Mouse (Mus musculus): ENCODE results near the gene Syngr3. TPM values are rescaled to one million over a fixed set of nuclear protein-coding genes. Genes with fewer than 3 reads are reported as not detected.
A peak's percentile ranks its signal among the peaks of the same experiment; 100 is the strongest.

Syngr3 gene
- polyA plus RNA-seq, 1 experiment from 2014 or later, result 240 TPM

- H3K9ac ChIP-seq, result peak overlapping the region; percentile 85; the same call in 1 of the 2 replicates
- 0 out of 2 replicates have a peak, but pooled peaks cover 3% of the 10 kb centered on the region for H3K27me3 ChIP-seq (replicated peaks)
- H3K4me2 ChIP-seq, result peak overlapping the region; percentile 93
- no peak overlapping the region for H3K27ac ChIP-seq
- 75% methylated on average over 10 of the region's 10 CpGs for WGBS
- ATAC-seq (replicated peaks), result no peak
- peak overlapping the region; percentile 81 for H3K4me3 ChIP-seq
- H3K36me3 ChIP-seq (replicated peaks), result no peaks in the 10 kb centered on the region
- H3K9me3 ChIP-seq, result no peaks in the 10 kb centered on the region
- peaks cover 17% of the 10 kb centered on the region for H3K4me1 ChIP-seq
These were observed 40.9 kb downstream of the Syngr3 start for GRCm38 (mm10) chr17:24648731-24649377.

GRCm38 (mm10) chr17:24647493-24647892, 42.3 kb downstream of the Syngr3 start:
- no peak overlapping the region for H3K9ac ChIP-seq

GRCm38 (mm10) chr17:24646381-24646780, 43.4 kb downstream of the Syngr3 start:
- no peak overlapping the region for H3K4me3 ChIP-seq
- H3K9ac ChIP-seq, result no peak overlapping the region
- no peaks in the 10 kb centered on the region for H3K9me3 ChIP-seq
- H3K4me1 ChIP-seq, result peaks cover 15% of the 10 kb centered on the region
- 90% methylated on average over 4 of the region's 4 CpGs for WGBS
- ATAC-seq (replicated peaks), result no peak
- H3K36me3 ChIP-seq (replicated peaks), result no peaks in the 10 kb centered on the region
- 0 out of 2 replicates have a peak, but pooled peaks cover 3% of the 10 kb centered on the region for H3K27me3 ChIP-seq (replicated peaks)
- H3K27ac ChIP-seq, result no peak overlapping the region
- H3K4me2 ChIP-seq, result no peak overlapping the region

More at GRCm38 (mm10) chr17:24647493-24647892, 42.3 kb downstream of the Syngr3 start:
- Histone ChIP-seq H3K27me3 (replicated peaks) (0 out of 2 replicates have a peak, but pooled peaks cover 3% of the 10 kb centered on the region), H3K9me3 (no peaks in the 10 kb centered on the region), H3K27ac (no peak overlapping the region), H3K4me1 (peaks cover 15% of the 10 kb centered on the region), H3K36me3 (replicated peaks) (no peaks in the 10 kb centered on the region), H3K4me2 (no peak overlapping the region), H3K4me3 (no peak overlapping the region)
- ATAC-seq (replicated peaks), result no peak
- 75% methylated on average over 11 of the region's 11 CpGs for WGBS

GRCm38 (mm10) chr17:24645916-24646315, 43.8 kb downstream of the Syngr3 start:
- no peak for ATAC-seq (replicated peaks)
- H3K4me1 ChIP-seq, result peaks cover 15% of the 10 kb centered on the region
- no peak overlapping the region for H3K9ac ChIP-seq
- 81% methylated on average over 3 of the region's 3 CpGs for WGBS
- no peaks in the 10 kb centered on the region for H3K27me3 ChIP-seq (replicated peaks)
- no peaks in the 10 kb centered on the region for H3K36me3 ChIP-seq (replicated peaks)
- H3K9me3 ChIP-seq, result no peaks in the 10 kb centered on the region
- no peak overlapping the region; the same call in 1 of the 2 replicates for H3K27ac ChIP-seq
- no peak overlapping the region for H3K4me3 ChIP-seq
- no peak overlapping the region for H3K4me2 ChIP-seq

GRCm38 (mm10) chr17:24644875-24645721, 44.7 kb downstream of the Syngr3 start:
- Histone ChIP-seq H3K4me3 (no peak overlapping the region), H3K27me3 (replicated peaks) (no peaks in the 10 kb centered on the region), H3K9me3 (no peaks in the 10 kb centered on the region), H3K4me1 (peaks cover 10% of the 10 kb centered on the region), H3K27ac (peak overlapping the region; percentile 34), H3K4me2 (no peak overlapping the region), H3K36me3 (replicated peaks) (no peaks in the 10 kb centered on the region), H3K9ac (no peak overlapping the region)
- 71% methylated on average over 9 of the region's 9 CpGs for WGBS
- no peak for ATAC-seq (replicated peaks)

- no peak overlapping the region for H3K4me2 ChIP-seq
- no peaks in the 10 kb centered on the region for H3K9me3 ChIP-seq
- no peak for ATAC-seq (replicated peaks)
- 53% methylated on average over 7 of the region's 7 CpGs for WGBS
- no peak overlapping the region for H3K4me3 ChIP-seq
- H3K9ac ChIP-seq, result no peak overlapping the region
- peaks cover 5% of the 10 kb centered on the region for H3K4me1 ChIP-seq
- H3K36me3 ChIP-seq (replicated peaks), result peaks cover 4% of the 10 kb centered on the region; the same call in 1 of the 2 replicates
- H3K27me3 ChIP-seq (replicated peaks), result no peaks in the 10 kb centered on the region
- H3K27ac ChIP-seq, result peak overlapping the region; percentile 34; the same call in 1 of the 2 replicates
These were observed 45.6 kb downstream of the Syngr3 start for GRCm38 (mm10) chr17:24644030-24644715.

- H3K4me3 ChIP-seq, result no peak overlapping the region
- no peaks in the 10 kb centered on the region for H3K4me1 ChIP-seq
- peaks cover 5% of the 10 kb centered on the region; the same call in 1 of the 2 replicates for H3K36me3 ChIP-seq (replicated peaks)
- H3K9me3 ChIP-seq, result no peaks in the 10 kb centered on the region
- no peak overlapping the region for H3K27ac ChIP-seq
- no peaks in the 10 kb centered on the region for H3K27me3 ChIP-seq (replicated peaks)
- WGBS, result 81% methylated on average over 6 of the region's 6 CpGs
- H3K9ac ChIP-seq, result no peak overlapping the region
- H3K4me2 ChIP-seq, result no peak overlapping the region
- no peak for ATAC-seq (replicated peaks)
These were observed 46.9 kb downstream of the Syngr3 start for GRCm38 (mm10) chr17:24642791-24643343.

GRCm38 (mm10) chr17:24641944-24642343, 47.8 kb downstream of the Syngr3 start:
- H3K4me3 ChIP-seq, result no peak overlapping the region
- no peaks in the 10 kb centered on the region for H3K9me3 ChIP-seq
- H3K27me3 ChIP-seq (replicated peaks), result no peaks in the 10 kb centered on the region

GRCm38 (mm10) chr17:24640581-24640980, 49.2 kb downstream of the Syngr3 start:
- H3K36me3 ChIP-seq (replicated peaks), result peaks cover 5% of the 10 kb centered on the region; the same call in 1 of the 2 replicates
- 94% methylated on average over 15 of the region's 15 CpGs for WGBS
- ATAC-seq (replicated peaks), result no peak
- H3K9ac ChIP-seq, result no peak overlapping the region
- no peaks in the 10 kb centered on the region for H3K4me1 ChIP-seq
- no peaks in the 10 kb centered on the region for H3K9me3 ChIP-seq
- no peak overlapping the region for H3K4me3 ChIP-seq
- no peak overlapping the region for H3K4me2 ChIP-seq
- H3K27ac ChIP-seq, result no peak overlapping the region
- no peaks in the 10 kb centered on the region for H3K27me3 ChIP-seq (replicated peaks)

More at GRCm38 (mm10) chr17:24641944-24642343, 47.8 kb downstream of the Syngr3 start:
- Histone ChIP-seq H3K9ac (no peak overlapping the region), H3K27ac (no peak overlapping the region), H3K36me3 (replicated peaks) (peaks cover 5% of the 10 kb centered on the region; the same call in 1 of the 2 replicates), H3K4me2 (no peak overlapping the region), H3K4me1 (no peaks in the 10 kb centered on the region)
- no peak for ATAC-seq (replicated peaks)
- WGBS, result 91% methylated on average over 14 of the region's 14 CpGs

GRCm38 (mm10) chr17:24640119-24640518, 49.6 kb downstream of the Syngr3 start:
- no peaks in the 10 kb centered on the region for H3K9me3 ChIP-seq
- H3K27me3 ChIP-seq (replicated peaks), result no peaks in the 10 kb centered on the region
- H3K4me3 ChIP-seq, result no peak overlapping the region
- no peak overlapping the region for H3K9ac ChIP-seq
- H3K4me2 ChIP-seq, result no peak overlapping the region
- no peak for ATAC-seq (replicated peaks)
- peaks cover 5% of the 10 kb centered on the region; the same call in 1 of the 2 replicates for H3K36me3 ChIP-seq (replicated peaks)
- no peaks in the 10 kb centered on the region for H3K4me1 ChIP-seq
- WGBS, result 91% methylated on average over 7 of the region's 7 CpGs
- H3K27ac ChIP-seq, result no peak overlapping the region

GRCm38 (mm10) chr17:24639571-24639988, 50.2 kb downstream of the Syngr3 start:
- H3K4me3 ChIP-seq, result no peak overlapping the region
- ATAC-seq (replicated peaks), result no peak
- H3K9ac ChIP-seq, result no peak overlapping the region
- H3K27ac ChIP-seq, result no peak overlapping the region
- no peaks in the 10 kb centered on the region for H3K9me3 ChIP-seq
- peaks cover 5% of the 10 kb centered on the region; the same call in 1 of the 2 replicates for H3K36me3 ChIP-seq (replicated peaks)
- H3K4me1 ChIP-seq, result no peaks in the 10 kb centered on the region
- 91% methylated on average over 5 of the region's 5 CpGs for WGBS
- no peak overlapping the region for H3K4me2 ChIP-seq
- no peaks in the 10 kb centered on the region for H3K27me3 ChIP-seq (replicated peaks)
